Mouse (Mus musculus): Measurements from ENCODE around the gene Gm21936.
"Not testable (repeated sequence)": the region's sequence is repeated elsewhere in the genome, so short reads cannot be mapped to it uniquely, and the experiment has no call there.

Gene Gm21936

GRCm38 (mm10) chr12:87795212-87795611, at the start of gene Gm21936:
TSS of gene Gm21936 (plus strand) at chr12:87795512.
- not testable (repeated sequence) for DNase-seq

DNA sequence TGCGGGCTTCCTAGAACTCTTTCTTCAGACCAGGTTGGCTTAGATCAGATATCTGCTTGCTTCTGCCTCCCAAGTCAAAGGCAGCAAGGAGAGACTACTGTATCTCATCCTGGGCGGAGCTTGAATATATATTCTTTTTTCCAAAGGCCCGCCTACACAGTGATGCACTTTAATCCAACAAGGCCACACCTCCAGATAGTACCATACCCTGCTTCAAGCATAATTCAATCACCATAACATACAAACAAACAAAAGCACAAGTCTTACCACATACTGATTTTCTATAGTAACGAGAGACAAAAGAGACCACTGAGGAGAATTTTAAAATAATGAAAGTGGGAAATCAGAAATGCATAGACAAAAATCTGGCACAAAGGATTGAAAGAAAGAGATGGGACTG, 19.7 kb upstream of the Gm21936 start, which contains the start of gene Gm21319:
Gene Gm21319 (minus strand): TSS at position 101 of the 400 bp plus-strand sequence.
- DNase-seq = not testable (repeated sequence)

DNA sequence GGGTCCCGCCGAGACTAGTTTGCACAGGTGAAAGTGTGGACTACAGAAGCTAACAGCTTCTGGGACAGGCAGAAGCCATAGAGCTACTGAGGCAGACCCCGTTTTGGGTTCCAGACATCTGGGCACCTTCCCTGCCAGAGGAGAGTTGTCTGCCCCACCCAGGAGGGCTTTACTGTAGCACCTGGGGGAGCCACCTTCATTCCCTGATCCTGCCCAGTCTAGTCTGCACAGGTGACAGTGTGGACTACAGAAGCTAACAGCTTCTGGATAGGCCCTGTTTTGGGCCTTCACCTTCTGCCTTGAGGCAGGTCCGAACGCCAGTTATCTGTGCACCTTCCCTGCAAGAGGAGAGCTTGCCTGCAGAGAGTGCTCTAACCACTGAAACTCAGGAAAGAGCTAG, 2.7 kb downstream of the Gm21936 start:
- not testable (repeated sequence) for DNase-seq

- not testable (repeated sequence) for DNase-seq
Measured at GRCm38 (mm10) chr12:87816277-87816676, 21.0 kb downstream of the Gm21936 start, which contains the start of gene BB287469. TSS of gene BB287469 (plus strand) at chr12:87816577.

GRCm38 (mm10) chr12:87842239-87842638, 46.9 kb downstream of the Gm21936 start, which contains the start of gene Gm2001:
TSS of gene Gm2001 (minus strand) at chr12:87842339.
- DNase-seq = not testable (repeated sequence)

All from liver (tissue).